Mouse (Mus musculus) regulatory T cell (primary cell): Measurements from ENCODE around the gene Cdk17.

Experiments
- in situ Hi-C: fragments of 300-600 bp; cut with MboI, MseI; formaldehyde crosslinking; loops from one replicate; pipeline ENCODE4 v1.15.1; 2025; ENCODE audit warnings: high pct_unique_total_duplicates

Gene Cdk17

GRCm38 (mm10) chr10:93166382-93166769, 5.7 kb downstream of the Cdk17 start:
- in situ Hi-C loops = loop anchor here (10.0 kb wide), 1 partner anchor 58 kb away; no protein-coding TSS in a partner anchor

GRCm38 (mm10) chr10:93167311-93167710, 6.6 kb downstream of the Cdk17 start:
- in situ Hi-C loops = loop anchor here (10.0 kb wide), 1 partner anchor 57 kb away; no protein-coding TSS in a partner anchor

DNA sequence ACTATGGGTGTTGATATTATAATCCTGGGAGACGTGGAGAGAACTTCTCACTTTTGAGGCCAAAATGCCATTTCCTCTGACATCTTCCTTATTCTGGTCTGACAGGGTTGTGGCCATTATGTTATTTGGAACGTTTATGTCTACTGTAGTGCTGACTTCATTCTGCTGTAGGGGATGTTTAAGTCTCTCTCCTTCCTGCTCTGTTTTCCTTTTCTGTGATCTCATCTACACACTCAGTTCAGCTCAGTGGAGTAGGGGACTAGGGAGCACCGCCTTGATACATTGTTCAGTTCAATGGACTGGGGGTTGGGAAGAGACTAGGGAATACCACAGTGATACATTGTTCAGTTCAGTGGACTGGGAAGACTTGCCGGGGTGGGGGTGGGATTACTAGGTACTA, 7.4 kb downstream of the Cdk17 start:
- in situ Hi-C loops = loop anchor here (10.0 kb wide), 1 partner anchor 57 kb away; no protein-coding TSS in a partner anchor

DNA sequence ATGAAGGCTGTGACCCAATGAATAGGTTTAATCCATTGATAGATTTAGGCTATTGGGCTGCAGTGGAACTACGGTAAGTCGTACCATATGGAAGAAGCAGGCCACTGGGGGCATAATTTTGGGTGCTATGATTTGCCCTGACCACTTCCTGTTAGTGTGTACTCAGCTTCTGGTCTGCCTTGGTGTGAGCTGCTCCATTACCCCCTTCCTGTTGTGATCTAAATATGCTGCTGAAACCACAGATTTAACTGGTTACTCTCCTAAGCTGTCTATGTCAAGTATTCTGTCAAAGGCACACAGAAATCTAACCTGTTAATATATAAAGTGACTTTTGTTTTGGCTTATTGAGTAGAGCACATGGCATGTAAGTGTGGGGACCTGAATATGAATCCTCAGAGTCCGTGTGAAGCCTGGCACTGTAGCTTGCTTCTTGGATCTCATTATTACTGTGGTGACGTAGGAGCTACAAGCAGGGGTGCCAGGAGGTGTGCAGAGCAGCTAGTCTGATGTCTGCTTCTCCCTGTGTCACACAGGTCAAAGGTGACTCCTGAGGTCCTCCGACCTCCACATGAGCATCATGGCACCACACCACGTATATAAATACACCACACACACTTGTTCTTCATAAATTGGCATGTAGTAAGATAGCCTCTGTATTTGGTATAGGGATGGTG, 10.6 kb downstream of the Cdk17 start:
- in situ Hi-C loops = no loop called here

- in situ Hi-C loops = no loop called here
Measured at GRCm38 (mm10) chr10:93177471-93177870, 16.8 kb downstream of the Cdk17 start.

DNA sequence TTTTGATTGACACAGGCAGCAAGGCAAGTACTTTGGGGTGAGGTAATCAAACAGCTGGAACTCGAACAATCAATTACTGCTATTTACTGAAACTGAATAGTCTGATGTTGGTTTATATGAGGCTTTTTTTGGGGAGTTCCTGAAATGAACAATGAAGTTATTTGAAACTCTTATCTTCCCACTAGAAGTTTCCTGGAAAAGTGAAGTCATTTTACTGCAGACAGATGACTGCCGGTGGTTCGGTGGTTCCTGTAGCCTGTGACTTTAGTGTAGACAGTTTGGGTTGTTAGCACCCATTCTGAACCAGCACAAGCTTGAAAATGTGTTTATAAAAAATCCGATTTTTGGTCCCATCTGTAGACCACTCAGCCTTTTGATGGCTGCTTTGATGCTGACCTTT, 17.2 kb downstream of the Cdk17 start:
- in situ Hi-C loops = no loop called here

GRCm38 (mm10) chr10:93178662-93179061, 18.0 kb downstream of the Cdk17 start:
- in situ Hi-C loops = no loop called here

GRCm38 (mm10) chr10:93179669-93180460, 19.2 kb downstream of the Cdk17 start:
- in situ Hi-C loops = loop anchor here (5.0 kb wide), 1 partner anchor 52 kb away; no protein-coding TSS in a partner anchor

DNA sequence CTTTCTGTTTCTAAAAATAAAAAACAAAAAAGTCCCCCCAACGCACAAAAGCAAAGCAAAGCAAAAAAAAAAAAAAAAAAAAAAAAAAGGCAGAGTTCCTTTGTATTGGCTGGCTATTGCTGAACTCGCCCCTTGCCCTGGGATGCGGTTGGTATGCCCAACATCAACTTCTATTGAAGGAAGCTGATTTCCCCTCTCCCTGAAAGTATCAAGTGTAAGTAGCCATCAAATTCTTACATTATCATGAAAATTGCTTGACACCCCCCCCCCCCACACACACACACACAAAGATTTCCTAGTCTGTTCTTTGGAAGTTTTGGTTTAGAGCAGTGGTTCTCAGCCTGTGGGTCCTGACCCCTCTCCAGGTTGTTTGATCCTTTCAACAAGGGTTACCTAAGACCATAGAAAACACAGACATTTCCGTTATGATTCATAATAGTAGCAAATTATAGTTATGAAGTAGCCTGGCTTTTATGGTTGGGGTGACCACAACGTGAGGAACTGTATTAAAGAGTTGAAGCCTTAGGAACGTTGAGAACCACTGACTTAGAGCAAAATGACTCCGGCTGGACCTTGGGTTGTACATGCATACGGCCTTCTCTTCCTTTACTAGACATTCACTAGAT, 23.8 kb downstream of the Cdk17 start:
- in situ Hi-C loops = loop anchor here (5.0 kb wide), 1 partner anchor 48 kb away; no protein-coding TSS in a partner anchor

DNA sequence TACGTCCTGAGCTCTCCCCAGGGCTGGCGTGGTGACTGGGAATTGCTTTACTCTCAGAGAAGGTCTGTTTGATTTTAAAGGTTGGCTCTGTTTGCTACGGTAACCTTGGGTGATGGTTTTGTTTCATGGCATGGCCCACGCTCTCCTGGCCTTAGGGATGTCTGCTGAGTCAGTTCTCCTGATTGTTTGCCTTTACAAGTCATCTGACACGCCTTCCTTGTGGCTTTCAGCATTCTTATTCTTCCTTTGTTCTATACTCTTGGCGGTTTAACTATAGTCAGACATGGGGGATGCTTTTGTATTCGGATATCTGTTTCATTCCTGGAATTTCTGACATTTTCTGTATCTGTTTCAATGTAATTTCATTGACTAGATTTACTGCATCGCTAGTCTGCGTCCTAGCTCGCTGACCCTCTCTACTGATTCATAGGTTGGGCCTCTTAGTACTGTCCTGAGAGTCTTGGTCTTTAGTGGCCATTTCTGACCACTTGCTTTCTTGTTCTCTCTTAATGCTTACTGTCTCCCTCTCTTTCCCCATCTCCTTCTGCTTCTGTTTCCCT, 27.8 kb downstream of the Cdk17 start:
- in situ Hi-C loops = no loop called here

DNA sequence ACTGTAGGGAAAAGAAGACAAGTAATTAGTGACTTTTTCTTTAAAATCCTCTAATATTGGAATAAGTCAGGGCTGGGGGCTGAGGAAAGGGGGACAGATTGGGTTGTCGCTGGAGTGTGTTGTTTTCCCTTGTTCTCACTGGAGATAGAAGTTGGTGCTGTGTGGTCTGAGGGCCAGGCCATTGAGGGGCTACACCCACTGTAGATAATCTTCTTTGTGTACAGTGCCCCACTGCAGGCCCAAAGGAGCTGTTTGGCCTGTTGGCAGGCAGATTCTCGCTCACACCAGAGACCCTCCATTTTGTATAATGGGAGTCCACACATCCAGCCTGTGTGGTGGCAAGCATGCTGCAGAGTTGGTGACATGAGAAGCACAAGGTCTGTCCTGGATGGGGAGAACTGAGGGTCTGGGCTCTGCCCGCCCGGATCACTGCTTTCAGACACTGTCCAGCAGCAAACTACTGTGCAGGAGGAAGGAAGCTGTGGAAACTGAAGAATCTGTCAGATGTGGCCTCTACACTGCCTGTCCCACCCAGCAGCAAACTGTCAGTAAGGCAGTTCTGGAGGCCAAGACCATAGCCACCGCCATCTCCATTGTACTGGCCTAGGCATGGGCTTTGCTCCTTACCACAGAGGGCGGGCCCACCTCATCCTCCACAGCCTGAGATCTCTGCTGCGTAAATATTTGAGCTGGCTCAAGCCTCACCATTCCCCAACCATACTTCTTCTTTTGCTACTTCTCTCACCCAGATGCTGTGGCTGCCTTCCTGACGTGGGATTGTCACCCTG, 30.0 kb downstream of the Cdk17 start:
- in situ Hi-C loops = no loop called here

DNA sequence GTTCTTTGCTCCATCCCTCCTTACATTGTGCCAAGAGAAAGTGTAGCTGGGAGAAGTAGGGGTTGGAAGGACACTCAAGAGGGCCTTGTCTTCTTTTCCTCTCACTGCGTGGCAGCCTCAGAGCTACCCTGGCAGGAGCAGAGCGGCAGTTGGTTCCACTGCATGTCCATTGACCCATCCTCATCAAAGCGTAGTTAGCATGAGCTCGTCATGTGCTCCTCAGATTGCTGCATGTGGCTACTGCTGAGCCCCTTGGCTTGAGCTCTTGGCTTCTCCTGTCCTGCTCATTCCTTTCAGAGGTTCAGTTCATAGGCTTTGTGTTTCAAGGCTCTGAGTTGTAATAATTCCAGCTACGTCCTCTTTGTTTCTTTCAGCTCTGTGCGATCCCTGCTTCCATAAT, 36.4 kb downstream of the Cdk17 start:
- in situ Hi-C loops = no loop called here

DNA sequence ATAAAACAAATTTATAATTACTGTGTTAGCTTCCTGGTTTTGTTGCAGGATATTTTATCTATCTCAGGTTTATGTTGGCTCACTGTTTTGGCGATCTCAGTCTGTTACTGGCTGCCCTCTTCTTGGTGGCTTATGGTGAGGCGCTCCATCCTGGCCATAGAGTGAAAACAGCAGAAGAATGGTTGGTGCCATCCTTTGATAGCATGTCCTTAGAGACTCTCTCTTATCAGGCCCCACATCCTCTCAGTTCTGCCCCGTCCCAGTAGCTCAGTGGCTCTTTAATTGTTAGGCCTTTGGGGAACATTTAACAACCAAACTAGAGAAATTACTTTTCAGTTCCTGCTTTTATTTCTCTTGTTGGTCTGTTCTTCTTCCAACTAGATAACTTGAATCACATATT, 38.3 kb downstream of the Cdk17 start:
- in situ Hi-C loops = no loop called here

DNA sequence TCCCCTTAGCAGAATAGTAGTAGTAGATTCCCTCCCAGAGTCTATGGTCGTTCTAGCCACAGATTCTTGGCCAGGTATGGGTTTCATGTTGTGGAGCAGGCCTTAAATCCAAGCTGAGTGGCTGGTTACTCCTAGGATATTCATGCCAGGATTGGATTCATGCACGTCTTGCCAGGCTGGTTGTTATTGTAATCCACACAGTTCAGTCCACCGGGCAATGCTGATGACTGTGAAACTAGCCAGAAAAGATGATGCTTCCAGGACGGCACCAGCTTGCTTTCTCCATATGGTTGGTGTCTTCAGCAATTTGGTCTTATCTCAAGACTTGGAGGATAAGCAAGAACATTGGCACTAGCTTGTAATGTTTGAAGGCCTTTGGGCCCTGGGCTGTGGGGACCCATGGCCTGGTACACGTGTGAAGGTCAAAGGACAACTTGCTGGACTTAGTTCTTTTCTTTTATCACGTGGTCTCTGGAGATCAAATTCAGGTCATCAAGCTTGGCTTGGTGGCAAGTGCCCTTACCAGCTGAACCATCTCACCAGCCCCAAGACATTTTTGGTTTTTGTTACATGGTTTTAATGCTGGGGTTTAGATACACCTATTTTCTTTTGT, 41.3 kb downstream of the Cdk17 start:
- in situ Hi-C loops = no loop called here

DNA sequence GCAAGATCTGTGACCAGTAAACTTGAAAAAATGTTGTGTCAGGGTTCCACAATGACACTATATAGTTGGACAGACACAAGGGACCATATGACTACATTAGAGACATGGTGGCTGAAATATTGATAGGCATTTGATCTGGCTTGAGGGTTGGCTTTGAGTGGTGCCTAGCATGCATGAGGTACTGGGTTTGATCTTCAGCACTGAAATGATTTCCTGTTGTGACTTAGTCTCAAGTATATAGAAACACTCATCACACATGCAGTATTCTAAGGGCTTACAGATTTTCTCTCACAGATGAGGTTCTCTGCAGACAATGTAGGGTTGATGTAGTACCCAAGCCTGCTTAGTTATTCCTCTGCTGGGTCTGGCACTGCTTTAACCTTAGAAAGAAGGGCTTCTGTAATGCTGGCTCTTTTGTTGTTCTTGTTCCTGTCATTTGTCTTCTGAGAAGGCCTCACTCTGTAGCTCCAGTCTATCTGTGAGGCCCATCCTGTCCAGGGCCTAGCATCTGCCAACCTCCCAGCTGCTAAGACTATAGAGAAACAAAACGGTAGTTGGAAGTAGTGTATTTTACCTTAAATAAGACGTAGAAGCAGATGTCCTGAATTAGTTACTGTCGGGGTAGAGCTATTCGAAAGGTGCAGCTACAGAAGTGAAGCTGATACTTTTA, 44.7 kb downstream of the Cdk17 start:
- in situ Hi-C loops = no loop called here

DNA sequence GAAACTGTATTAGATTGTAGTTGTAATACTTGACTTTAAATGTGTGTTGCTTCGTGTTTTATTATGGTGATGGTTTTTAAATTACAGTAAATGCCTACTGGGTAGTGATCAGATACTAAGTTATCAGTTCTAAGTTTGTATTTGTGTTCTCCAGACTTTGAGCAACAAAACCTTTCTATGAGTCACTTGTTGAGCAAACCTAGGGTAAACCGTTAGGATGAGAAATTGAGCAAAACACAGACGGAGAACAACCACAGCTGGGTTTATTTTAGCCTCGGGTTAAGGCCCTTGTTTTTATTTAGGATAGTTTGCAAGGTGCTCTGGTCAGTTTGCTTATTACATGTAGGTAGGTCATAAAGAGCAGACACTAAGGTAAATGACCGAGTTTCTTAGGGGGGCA, 46.5 kb downstream of the Cdk17 start:
- in situ Hi-C loops = no loop called here

DNA sequence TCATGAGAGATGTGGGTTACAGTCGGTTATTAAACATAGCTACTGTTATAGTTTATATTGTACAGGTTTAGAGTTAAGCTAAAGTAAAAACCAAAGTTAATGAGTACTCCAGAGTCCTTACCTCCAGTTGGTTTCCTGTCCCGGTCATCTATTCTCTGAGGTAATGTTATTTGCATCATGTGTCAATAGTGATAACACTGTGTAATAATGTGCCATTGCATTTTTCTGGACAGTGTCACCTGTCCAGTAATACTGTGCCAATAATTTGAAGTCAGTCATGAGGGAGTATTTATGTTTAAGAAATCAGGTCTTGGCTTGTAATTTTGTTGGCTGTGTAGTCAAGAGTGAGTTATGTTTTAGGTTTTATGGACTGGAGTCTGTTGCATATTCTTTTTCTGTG, 52.0 kb downstream of the Cdk17 start:
- in situ Hi-C loops = no loop called here

DNA sequence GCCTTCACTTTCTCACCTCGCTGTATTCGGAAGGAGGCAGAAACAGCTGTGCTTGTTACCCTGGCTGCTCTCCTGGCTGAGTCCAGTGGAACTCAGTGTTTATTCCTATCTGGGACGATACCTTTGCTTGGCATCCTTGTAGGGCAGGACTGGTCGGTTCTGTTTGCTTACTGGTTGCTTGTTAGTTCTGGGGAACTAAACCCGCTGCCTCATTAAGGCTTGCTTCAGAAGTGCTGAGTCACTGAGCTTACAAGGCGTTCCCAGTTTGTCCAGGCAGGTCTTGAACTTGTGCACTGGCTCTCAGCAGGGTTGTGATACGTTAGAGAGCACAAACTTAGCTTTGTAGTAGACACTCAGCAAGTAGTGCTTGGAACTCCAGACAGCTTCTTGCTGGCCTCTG, 52.7 kb downstream of the Cdk17 start:
- in situ Hi-C loops = no loop called here

- in situ Hi-C loops = no loop called here
Measured at GRCm38 (mm10) chr10:93214251-93214650, 53.6 kb downstream of the Cdk17 start.

DNA sequence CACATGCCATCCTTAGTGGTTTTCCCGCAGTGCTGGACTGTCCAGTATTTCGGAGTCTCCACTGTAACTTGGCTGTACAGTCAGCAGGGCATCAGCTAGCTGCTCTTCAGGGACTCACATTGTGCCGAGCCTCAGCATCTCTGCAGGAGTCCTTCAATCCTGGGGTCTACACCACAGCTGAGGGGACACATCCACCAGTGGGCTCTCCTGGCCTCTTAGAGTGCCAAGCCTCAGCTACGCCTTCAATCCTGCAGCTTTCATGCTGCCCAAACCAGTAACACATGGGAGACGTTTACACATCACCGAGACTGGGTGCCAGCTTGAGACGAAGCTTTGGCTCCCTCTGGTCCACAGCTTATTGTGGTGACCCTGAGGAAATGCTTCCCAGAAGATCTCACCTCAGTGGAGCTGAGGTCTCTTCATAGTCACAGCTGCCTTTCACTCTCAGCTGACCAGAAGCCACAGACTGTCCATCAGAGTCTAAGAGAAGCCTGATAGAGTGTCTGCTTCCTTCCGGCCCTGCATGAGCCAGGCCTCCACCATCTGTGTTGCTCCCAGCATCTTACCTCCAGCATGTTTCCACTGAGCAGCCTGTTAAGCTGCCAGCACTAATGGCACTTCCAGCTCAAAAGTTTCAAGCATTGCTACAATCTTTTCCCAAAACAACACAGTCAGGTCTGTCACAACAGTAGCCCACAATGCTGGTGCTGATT, 54.5 kb downstream of the Cdk17 start:
- in situ Hi-C loops = no loop called here
